Mouse (Mus musculus): ENCODE data around the gene B3gnt9.
"Not testable (repeated sequence)": the region's sequence is repeated elsewhere in the genome, so short reads cannot be mapped to it uniquely, and the experiment has no call there.

Gene B3gnt9

GRCm38 (mm10) chr8:105257318-105258114, 2.6 kb upstream of the B3gnt9 start:
- DNase-seq, result no peak

DNA sequence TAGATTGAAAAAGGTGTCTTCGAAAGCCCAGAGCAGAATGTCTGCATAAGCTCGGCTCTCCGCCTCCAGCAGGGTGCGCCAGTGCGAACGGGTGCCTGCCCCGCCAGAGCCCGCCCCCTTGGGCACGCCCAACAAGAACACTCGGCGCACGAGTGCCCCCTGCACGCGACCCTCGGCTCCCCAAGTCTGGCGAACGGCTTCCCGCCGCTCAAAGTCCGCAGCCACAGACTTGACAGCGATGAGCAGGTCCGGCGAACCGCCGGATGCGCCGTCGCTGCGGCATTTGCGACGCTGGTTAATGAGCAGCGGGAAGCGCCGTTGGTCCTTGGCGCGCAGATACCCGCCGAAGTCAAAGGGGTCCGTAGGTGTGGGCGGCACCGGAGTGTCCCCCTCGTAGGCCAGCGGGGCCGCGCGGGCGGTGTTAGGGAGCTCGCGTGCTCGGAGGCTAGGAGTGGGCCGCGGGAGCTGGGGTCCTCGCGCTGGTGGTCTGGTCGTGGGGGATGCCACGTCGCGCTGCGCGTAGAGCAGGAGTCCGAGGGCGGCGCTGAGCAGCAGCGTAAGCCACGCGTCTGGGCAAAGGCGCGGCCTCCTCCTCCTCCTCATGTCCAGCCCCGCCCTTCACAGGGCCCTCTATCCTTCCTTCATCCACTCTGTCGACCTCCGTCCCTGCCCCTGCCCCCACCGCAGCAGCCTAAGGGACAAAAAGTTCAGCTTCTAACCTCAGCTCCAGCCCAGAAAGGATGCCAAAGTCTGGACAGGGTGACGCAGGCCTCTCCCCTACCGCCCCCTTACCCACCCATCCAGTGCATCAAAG, 594 bp downstream of the B3gnt9 start:
- DNase-seq, result peak; percentile 93

GRCm38 (mm10) chr8:105253766-105254151, 1.2 kb downstream of the B3gnt9 start:
- DNase-seq, result no peak

DNA sequence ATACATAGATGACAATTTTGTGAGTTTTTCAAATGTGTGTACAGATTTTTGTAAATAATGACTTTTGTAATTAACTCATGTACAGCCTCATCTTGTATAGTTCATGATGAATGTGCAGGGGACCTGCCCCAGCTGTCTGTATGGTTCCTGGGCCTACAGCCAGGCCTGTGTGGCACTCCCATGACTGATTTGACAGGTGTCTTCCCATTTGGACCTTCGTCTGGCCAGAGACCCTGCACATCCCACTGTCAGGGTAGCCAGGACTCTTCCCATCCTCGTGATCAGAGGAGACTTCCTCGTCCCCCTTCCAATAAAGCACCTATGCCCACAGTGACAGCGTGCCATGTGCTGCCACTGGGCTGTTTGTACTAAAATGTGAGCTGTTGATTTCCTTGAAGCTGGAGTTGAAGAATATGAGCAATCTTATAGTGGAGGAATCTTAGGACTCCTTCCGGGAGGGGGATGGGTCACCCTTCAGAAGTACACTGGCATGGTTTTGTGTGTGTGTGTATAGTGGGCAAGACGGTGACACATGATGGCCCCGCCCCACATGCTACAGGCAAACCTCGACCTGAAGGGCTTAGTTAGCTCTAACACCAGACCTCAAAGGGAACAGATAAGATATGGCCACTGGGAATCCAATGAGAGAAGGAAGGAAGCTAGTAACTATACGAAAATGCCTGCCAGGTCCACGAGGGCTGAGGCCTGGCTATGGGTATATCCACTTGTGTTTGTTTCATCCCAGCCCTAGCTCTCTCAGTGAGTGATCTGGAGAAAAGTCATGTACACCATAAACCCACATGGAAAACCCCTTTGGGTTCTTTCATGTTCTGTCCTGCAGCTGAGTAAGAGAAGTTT, 2.0 kb downstream of the B3gnt9 start:
- DNase-seq, result no peak

GRCm38 (mm10) chr8:105251954-105252353, 3.0 kb downstream of the B3gnt9 start:
- no peak for DNase-seq

DNA sequence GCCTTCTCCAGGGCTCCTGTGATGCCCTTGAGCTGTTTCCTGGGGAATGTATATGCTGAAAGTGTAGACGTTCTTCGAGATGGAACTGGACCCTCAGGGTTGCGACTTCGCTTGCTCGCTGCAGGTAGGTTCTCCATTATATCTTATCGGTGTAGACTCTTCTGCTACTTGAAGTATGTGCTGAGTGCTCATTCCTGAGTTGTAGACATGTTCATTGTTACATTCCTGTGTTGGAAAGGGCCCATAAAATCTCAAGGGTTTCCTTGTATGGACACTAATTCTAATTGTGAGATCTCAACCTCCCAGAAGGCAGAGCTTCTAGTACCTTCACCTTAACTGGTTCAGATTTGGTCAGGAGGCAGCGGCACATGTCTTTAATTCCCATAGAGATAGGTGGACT, 13.9 kb downstream of the B3gnt9 start:
- no peak for DNase-seq

- DNase-seq, result no peak
These were observed 17.4 kb downstream of the B3gnt9 start for GRCm38 (mm10) chr8:105237442-105238142.

DNA sequence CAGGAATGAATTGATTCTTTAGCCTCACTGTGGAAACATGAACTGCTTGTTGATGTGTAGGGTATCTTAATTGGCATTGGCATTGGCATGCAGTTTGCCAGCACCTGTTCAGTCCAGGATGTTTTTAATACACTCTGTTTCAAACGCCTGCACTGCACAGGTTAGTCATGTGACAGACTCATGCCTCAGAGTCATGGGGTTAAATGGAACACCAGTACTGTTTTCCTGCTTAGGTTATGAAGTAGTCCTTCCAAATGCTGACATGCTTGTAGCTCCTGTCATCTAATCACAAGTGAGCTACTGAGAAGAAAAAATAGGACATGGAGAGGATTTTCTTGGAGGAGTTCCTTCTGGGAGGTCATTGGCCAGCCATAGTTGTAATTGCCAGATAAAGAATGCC, 19.7 kb downstream of the B3gnt9 start:
- DNase-seq, result no peak

- no peak for DNase-seq
These were observed 21.6 kb downstream of the B3gnt9 start for GRCm38 (mm10) chr8:105233126-105233935.

DNA sequence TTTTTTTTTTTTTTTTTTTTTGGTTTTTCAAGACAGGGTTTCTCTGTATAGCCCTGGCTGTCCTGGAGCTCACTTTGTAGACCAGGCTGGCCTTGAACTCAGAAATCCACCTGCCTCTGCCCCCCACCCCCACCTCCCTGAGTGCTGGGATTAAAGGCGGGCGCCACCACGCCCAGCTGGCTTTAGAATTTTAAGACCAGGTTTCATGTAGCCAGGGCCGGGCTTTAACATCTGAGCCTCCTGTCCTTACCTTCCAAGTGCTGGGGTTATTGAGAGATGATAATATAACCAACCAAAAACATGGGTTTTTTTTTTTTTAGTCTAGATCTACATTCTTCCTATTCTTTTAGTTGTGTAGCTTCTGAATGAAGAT, 22.6 kb downstream of the B3gnt9 start:
- DNase-seq, result not testable (repeated sequence)

DNA sequence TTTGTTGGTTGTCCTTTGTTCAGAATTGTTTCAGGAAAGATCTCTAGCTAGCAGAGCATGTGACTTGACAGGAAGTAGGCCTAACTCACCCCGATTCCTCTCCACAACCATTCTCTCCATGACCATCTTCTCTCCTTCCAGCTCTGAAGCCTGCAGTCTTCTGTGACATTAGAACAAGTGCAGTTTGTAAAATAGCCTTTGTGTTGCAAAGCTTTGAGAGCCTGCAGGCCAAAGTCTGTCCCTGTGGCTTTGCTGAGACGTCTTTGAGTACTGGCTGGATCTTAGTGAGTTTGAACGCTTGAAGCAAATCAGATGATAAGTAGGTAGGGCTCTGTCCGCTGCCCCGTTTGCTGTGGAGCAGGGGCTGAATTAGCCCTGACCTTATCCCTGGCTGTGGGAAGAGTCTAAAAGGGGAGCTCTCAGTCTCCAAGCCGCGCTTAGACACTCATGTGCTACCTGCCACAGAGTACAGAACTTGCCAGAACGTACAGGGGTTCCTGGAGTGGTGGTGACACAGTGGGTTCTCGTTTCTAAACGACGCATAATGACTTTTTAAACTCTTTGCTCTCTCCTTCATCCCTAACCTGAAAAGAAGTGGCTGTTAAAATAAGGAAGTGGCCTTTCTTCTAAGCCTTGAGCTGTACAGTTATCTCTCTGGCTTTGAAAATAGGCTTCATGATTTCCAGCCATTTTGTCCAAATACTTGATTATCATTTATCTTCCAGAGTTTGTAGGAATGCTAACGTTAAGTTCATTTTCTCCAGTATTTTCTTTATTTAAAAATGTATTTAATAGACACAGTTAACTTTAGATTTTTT, 23.2 kb downstream of the B3gnt9 start:
- no peak for DNase-seq

- no peak for DNase-seq
These were observed 29.0 kb downstream of the B3gnt9 start for GRCm38 (mm10) chr8:105225917-105226316.

GRCm38 (mm10) chr8:105225272-105225593, 29.7 kb downstream of the B3gnt9 start:
- DNase-seq, result no peak

DNA sequence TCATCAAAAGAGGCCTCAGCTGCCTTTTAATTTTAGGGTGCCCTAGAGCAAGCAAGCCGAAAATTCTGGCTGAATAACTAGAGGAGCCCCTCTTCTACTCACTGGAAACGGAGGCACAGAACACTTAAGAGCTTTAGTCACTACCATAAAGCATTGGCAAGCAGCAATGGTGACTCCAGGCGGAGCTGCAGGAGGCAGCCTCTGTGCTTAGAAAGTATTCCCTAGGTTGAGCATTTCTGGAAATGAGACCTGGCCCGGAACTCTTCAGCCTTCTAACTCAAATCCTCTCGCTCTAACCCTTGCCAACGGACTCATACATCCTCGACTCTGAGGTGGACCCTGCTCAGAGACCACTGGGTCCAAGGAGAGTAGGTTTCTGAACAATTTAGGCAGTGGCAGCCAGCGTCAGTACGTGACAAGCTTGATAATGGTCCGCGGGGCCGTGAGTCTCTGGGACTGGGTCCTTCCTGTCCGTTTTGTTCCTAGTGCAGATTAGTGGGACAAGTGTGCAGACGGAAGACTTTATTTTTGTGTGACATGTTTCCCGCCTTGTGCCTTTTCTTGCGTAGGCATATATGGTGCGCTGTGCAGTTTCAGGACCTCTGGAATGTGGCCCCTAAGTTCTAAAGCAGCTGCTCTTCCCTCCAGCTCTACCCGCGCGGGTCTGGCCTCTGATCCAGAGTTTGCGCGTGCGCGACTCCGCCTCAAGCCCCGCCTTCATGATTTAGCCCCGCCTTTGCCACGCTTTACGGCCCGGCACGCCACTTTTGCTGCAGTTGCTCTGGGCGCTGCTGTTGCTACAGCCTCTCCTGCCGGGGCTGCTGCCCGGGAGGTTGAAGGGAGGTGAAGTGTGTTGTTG, 30.3 kb downstream of the B3gnt9 start, which contains the start of gene D230025D16Rik:
TSS of gene D230025D16Rik (plus strand) at position 733 of the 859 bp plus-strand sequence.
- DNase-seq, result peak; percentile 98

DNA sequence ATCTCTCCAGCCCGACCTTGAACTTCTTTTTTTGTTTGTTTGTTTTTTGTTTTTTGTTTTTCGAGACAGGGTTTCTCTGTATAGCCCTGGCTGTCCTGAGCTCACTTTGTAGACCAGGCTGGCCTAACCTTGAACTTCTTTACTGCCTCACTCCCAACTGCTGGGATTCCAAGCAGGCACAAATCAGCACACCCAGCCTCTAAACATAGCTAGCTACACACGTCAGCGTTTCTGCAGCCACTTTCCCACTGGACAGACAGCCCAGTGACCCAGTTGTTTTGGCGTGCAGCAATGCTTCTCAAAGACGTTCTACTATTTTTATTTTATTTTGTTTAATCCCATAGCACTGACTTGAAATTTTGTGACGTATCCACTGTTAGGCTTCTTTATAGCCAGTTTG, 31.1 kb downstream of the B3gnt9 start:
- DNase-seq, result no peak

GRCm38 (mm10) chr8:105217926-105218522, 36.9 kb downstream of the B3gnt9 start:
- DNase-seq, result peak; percentile 23 to 30

DNA sequence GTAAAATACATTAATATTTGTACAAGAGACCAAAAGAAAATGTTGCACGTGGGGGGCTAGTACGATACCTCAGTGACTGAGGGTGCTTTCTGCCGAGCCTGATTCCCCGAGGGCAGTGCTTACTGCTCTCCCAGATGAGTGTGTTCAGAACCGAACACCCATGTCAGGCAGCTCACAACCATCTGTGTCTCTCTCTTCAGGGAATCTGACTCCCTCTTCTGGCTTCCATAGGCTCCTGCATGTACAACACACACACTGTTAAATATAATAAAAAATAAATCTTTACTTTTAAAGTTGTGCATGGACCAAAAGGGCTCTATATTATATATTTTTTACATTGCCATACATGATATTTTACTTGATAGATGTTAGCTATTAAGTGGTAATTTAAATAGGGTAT, 40.8 kb downstream of the B3gnt9 start:
- no peak for DNase-seq

DNA sequence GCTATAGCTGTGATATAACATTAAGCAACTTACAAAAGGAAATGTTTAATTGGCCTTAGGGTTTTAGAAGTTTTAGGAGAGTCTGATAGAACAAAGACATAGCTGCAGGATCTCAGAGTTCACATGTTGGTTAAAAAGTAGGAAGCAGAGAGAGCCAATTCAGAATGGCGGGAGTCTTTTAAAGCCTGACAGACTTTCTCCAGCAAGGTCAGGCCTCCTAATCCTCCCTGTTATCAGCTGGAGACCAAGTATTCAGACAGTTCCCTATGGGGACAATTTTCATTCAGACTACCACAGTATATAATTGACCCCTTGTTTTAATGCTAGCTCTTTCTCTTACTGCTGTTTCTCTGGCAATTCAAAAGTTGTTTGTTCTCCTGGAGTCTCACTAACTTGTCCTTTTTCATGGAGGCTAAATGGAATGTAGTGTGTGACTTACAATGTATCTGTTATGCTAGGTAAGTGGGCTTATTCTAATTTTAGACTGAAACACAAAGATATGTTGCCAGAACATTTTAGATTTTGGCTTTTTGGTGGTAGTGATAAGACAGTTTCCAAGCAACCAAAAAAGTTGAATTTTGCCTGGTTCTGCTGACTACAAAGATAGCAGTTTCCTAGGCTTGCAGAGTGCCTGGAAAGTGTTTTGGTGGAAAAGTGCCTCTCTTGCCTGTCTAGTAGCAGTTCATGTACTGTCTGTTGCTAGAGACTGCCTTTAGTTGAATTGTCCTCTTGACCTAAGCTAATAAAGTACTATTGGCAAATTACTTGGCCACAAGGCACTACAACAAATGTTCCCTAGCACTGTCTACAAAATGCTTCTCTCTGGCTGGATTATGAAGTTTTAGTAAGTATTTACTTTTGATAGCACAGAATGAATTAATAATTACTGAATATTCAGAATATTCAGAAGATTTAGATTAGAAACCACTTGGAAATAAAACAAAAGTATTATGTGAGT, 45.5 kb downstream of the B3gnt9 start:
- DNase-seq, result no peak

Data from B cell, adult 2 months (primary cell).